Mouse (Mus musculus): Measurements from ENCODE around the gene Abhd14b. TPM values are rescaled to one million over a fixed set of nuclear protein-coding genes. Genes with fewer than 3 reads are reported as not detected.
A peak's percentile ranks its signal among the peaks of the same experiment; 100 is the strongest.

Gene Abhd14b
- polyA plus RNA-seq, 1 experiment, result 12.9 TPM

GRCm38 (mm10) chr9:106429221-106430014 is 17.8 kb upstream of the Abhd14b start, which contains the start of gene Rpl29:
TSS of gene Rpl29 (plus strand) at chr9:106429454.
- Histone ChIP-seq H3K36me3 (ENCODE audit: control insufficient read depth, insufficient read depth, low read length) (no peaks in the 10 kb centered on the region; the same call in none of the 2 replicates), H3K27ac (ENCODE audit: control insufficient read depth, insufficient read depth, low read depth, low read length) (peak within 1 kb of the TSS; percentile 82), H3K27me3 (ENCODE audit: control insufficient read depth, insufficient read depth, low read length) (no peaks in the 10 kb centered on the region), H3K4me1 (ENCODE audit: control insufficient read depth, insufficient read depth, low read length) (peaks cover 2% of the 10 kb centered on the region; the same call in 1 of the 2 replicates), H3K4me3 (ENCODE audit: control insufficient read depth, low read depth, low read length) (peak within 1 kb of the TSS; percentile 87)
- TF ChIP-seq CTCF (IDR thresholded peaks at IDR 0.05; ENCODE audit: control insufficient read depth, insufficient read depth, insufficient replicate concordance, low read depth, low read length) (no peak), POLR2A (IDR thresholded peaks at IDR 0.05; ENCODE audit: control insufficient read depth, low read depth, low read length) (peak; percentile 58; the same call in 1 of the 2 replicates)

DNA sequence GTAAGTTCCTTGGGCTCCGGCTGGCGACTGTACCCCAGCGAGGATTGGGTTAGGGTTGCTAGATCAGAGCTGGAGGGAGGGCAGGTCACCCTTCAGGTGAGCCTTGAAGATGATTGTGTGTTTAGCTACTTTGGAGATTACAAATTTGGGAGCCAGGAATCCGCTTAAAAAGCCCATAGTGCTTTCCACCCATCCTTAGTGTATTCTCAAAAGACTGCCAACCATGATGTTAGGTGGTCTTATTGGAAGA is 17.3 kb upstream of the Abhd14b start:
- H3K36me3 ChIP-seq (ENCODE audit: control insufficient read depth, insufficient read depth, low read length), result no peaks in the 10 kb centered on the region; the same call in none of the 2 replicates
- peaks cover 2% of the 10 kb centered on the region; the same call in 1 of the 2 replicates for H3K4me1 ChIP-seq (ENCODE audit: control insufficient read depth, insufficient read depth, low read length)
- TF ChIP-seq CTCF (IDR thresholded peaks at IDR 0.05; ENCODE audit: control insufficient read depth, insufficient read depth, insufficient replicate concordance, low read depth, low read length) (no peak), POLR2A (IDR thresholded peaks at IDR 0.05; ENCODE audit: control insufficient read depth, low read depth, low read length) (no peak)
- H3K27me3 ChIP-seq (ENCODE audit: control insufficient read depth, insufficient read depth, low read length), result no peaks in the 10 kb centered on the region
- peak overlapping the region; percentile 87 for H3K4me3 ChIP-seq (ENCODE audit: control insufficient read depth, low read depth, low read length)
- peak overlapping the region; percentile 68; the same call in 1 of the 2 replicates for H3K27ac ChIP-seq (ENCODE audit: control insufficient read depth, insufficient read depth, low read depth, low read length)

DNA sequence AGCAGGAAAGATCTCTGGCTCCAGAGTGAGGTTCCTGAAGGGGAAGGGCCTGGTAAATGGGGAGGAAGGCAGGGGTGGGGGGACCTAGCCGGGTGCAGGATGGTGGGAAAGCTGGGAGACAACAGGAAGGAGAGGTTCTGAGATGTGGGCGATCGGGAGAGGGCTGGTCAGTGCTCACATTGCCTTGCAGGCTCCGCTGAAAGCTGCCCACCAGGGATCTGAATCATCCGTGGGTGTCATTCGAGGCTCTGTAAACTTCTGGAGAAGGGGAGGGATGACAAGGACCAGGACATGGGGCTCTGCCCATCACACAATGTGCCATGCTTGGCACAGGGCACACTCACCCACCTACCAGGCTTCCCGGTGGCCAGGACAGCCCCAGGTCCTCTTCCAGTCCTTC is 13.9 kb upstream of the Abhd14b start:
- Histone ChIP-seq H3K27ac (ENCODE audit: control insufficient read depth, insufficient read depth, low read depth, low read length) (no peak overlapping the region), H3K4me1 (ENCODE audit: control insufficient read depth, insufficient read depth, low read length) (peaks cover 11% of the 10 kb centered on the region), H3K4me3 (ENCODE audit: control insufficient read depth, low read depth, low read length) (no peak overlapping the region), H3K36me3 (ENCODE audit: control insufficient read depth, insufficient read depth, low read length) (no peaks in the 10 kb centered on the region; the same call in none of the 2 replicates), H3K27me3 (ENCODE audit: control insufficient read depth, insufficient read depth, low read length) (no peaks in the 10 kb centered on the region)
- no peak for TF ChIP-seq POLR2A (IDR thresholded peaks at IDR 0.05; ENCODE audit: control insufficient read depth, low read depth, low read length)
- TF ChIP-seq CTCF (IDR thresholded peaks at IDR 0.05; ENCODE audit: control insufficient read depth, insufficient read depth, insufficient replicate concordance, low read depth, low read length), result no peak

DNA sequence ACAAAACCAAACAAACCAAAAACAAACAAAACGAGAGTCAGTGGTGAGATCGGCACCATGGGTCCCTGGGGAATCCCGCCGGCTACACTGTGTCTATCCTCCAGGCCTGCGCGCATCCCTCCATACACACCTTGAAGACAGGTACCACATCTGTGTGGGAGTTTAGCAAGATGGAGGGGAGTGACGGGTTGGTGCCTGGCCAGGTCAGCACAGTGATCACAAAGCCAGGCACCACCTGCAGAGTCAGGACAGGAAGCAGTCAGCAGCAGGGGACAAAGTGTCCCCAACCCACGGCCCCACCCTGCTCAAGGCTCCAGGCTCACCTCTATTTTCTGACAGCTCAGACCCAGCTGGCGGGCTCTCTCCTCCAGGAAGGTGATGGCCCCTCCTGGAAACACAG is 10.7 kb upstream of the Abhd14b start:
- Histone ChIP-seq H3K27me3 (ENCODE audit: control insufficient read depth, insufficient read depth, low read length) (no peaks in the 10 kb centered on the region), H3K36me3 (ENCODE audit: control insufficient read depth, insufficient read depth, low read length) (no peaks in the 10 kb centered on the region; the same call in none of the 2 replicates), H3K27ac (ENCODE audit: control insufficient read depth, insufficient read depth, low read depth, low read length) (no peak overlapping the region), H3K4me3 (ENCODE audit: control insufficient read depth, low read depth, low read length) (no peak overlapping the region), H3K4me1 (ENCODE audit: control insufficient read depth, insufficient read depth, low read length) (peaks cover 15% of the 10 kb centered on the region)
- no peak for TF ChIP-seq POLR2A (IDR thresholded peaks at IDR 0.05; ENCODE audit: control insufficient read depth, low read depth, low read length)

- Histone ChIP-seq H3K4me3 (ENCODE audit: control insufficient read depth, low read depth, low read length) (no peak overlapping the region), H3K36me3 (ENCODE audit: control insufficient read depth, insufficient read depth, low read length) (no peaks in the 10 kb centered on the region; the same call in none of the 2 replicates), H3K27me3 (ENCODE audit: control insufficient read depth, insufficient read depth, low read length) (no peaks in the 10 kb centered on the region), H3K27ac (ENCODE audit: control insufficient read depth, insufficient read depth, low read depth, low read length) (no peak overlapping the region), H3K4me1 (ENCODE audit: control insufficient read depth, insufficient read depth, low read length) (peaks cover 19% of the 10 kb centered on the region)
- no peak for TF ChIP-seq CTCF (IDR thresholded peaks at IDR 0.05; ENCODE audit: control insufficient read depth, insufficient read depth, insufficient replicate concordance, low read depth, low read length)
- TF ChIP-seq POLR2A (IDR thresholded peaks at IDR 0.05; ENCODE audit: control insufficient read depth, low read depth, low read length), result no peak
Observed at GRCm38 (mm10) chr9:106442680-106443079, 4.6 kb upstream of the Abhd14b start.

GRCm38 (mm10) chr9:106444836-106445235 is 2.4 kb upstream of the Abhd14b start:
- TF ChIP-seq POLR2A (IDR thresholded peaks at IDR 0.05; ENCODE audit: control insufficient read depth, low read depth, low read length) (no peak), CTCF (IDR thresholded peaks at IDR 0.05; ENCODE audit: control insufficient read depth, insufficient read depth, insufficient replicate concordance, low read depth, low read length) (no peak)
- Histone ChIP-seq H3K4me1 (ENCODE audit: control insufficient read depth, insufficient read depth, low read length) (peaks cover 18% of the 10 kb centered on the region), H3K27me3 (ENCODE audit: control insufficient read depth, insufficient read depth, low read length) (no peaks in the 10 kb centered on the region), H3K27ac (ENCODE audit: control insufficient read depth, insufficient read depth, low read depth, low read length) (no peak overlapping the region; the same call in 1 of the 2 replicates), H3K36me3 (ENCODE audit: control insufficient read depth, insufficient read depth, low read length) (no peaks in the 10 kb centered on the region; the same call in none of the 2 replicates), H3K4me3 (ENCODE audit: control insufficient read depth, low read depth, low read length) (no peak overlapping the region)

- TF ChIP-seq CTCF (IDR thresholded peaks at IDR 0.05; ENCODE audit: control insufficient read depth, insufficient read depth, insufficient replicate concordance, low read depth, low read length) (no peak), POLR2A (IDR thresholded peaks at IDR 0.05; ENCODE audit: control insufficient read depth, low read depth, low read length) (no peak)
- Histone ChIP-seq H3K36me3 (ENCODE audit: control insufficient read depth, insufficient read depth, low read length) (no peaks in the 10 kb centered on the region; the same call in 1 of the 2 replicates), H3K4me1 (ENCODE audit: control insufficient read depth, insufficient read depth, low read length) (peaks cover 25% of the 10 kb centered on the region), H3K27ac (ENCODE audit: control insufficient read depth, insufficient read depth, low read depth, low read length) (peak overlapping the region; percentile 65), H3K4me3 (ENCODE audit: control insufficient read depth, low read depth, low read length) (peak overlapping the region; percentile 89), H3K27me3 (ENCODE audit: control insufficient read depth, insufficient read depth, low read length) (no peaks in the 10 kb centered on the region)
Observed at GRCm38 (mm10) chr9:106447951-106448350, 692 bp downstream of the Abhd14b start.

Data from testis, adult 2 months (tissue).